Mouse (Mus musculus) ES-E14 (cell line): ENCODE measurements around the gene Nup133.

Experiments
- CHD2 ChIP-seq: IDR thresholded peaks from 2 replicates; pipeline ENCODE4 v1.6.1; 2014; ENCODE audit warnings: mild to moderate bottlenecking, low read depth, low read length, inconsistent platforms
- HCFC1 ChIP-seq: IDR thresholded peaks from 2 replicates; pipeline ENCODE4 v1.6.1; 2012; ENCODE audit warnings: low read length, inconsistent platforms, borderline replicate concordance; ENCODE audit not compliant: insufficient read depth
- MAFK ChIP-seq: IDR thresholded peaks from 2 replicates; pipeline ENCODE4 v1.6.1; 2014; ENCODE audit warnings: mild to moderate bottlenecking, low read depth, low read length, inconsistent platforms; ENCODE audit not compliant: insufficient read depth
- ZC3H11A ChIP-seq: IDR thresholded peaks from 2 replicates; pipeline ENCODE4 v1.6.1; 2012; ENCODE audit warnings: low read depth, mild to moderate bottlenecking, inconsistent platforms, low read length, borderline replicate concordance
- ZNF384 ChIP-seq: IDR thresholded peaks from 2 replicates; pipeline ENCODE4 v1.6.1; 2012; ENCODE audit warnings: low read depth, low read length, inconsistent platforms

GRCm38 (mm10) chr8:123854733-123855475 is 94.2 kb downstream of the Nup133 start:
- TF ChIP-seq ZC3H11A (no peak), CHD2 (no peak), HCFC1 (no peak), ZNF384 (no peak), MAFK (no peak)
